Mouse (Mus musculus) stomach, postnatal 0 days (tissue): ENCODE measurements around the gene Zglp1. TPM values are rescaled to one million over a fixed set of nuclear protein-coding genes. Genes with fewer than 3 reads are reported as not detected.
"Not testable (repeated sequence)": the region's sequence is repeated elsewhere in the genome, so short reads cannot be mapped to it uniquely, and the experiment has no call there.

Experiments used
- ATAC-seq: fragments of 200-750 bp; cut with Nextera tagmentation; 2 replicates; pipeline ENCODE4 v1.8.0; 2017; ENCODE audit not compliant: low FRiP score, low TSS enrichment
- DNase-seq: peaks from one replicate; pipeline ENCODE4 v3.0.0-alpha.2; 2016; ENCODE audit warnings: low spot score
- H3K27ac ChIP-seq: fragments of 300-500 bp; sonication (generic); replicated peaks from 2 replicates; pipeline ENCODE4 v1.5.1; 2014; ENCODE audit warnings: mild to moderate bottlenecking, control low read depth
- H3K27me3 ChIP-seq: fragments of 300-500 bp; sonication (generic); 2 replicates; pipeline ENCODE4 v1.6.1; 2014; ENCODE audit warnings: low read length; ENCODE audit not compliant: control insufficient read depth, insufficient read depth
- H3K36me3 ChIP-seq: fragments of 300-500 bp; sonication (generic); 2 replicates; pipeline ENCODE4 v1.6.1; 2014; ENCODE audit warnings: low read length, mixed read lengths; ENCODE audit not compliant: control insufficient read depth, insufficient read depth
- H3K4me1 ChIP-seq: fragments of 300-500 bp; sonication (generic); replicated peaks from 2 replicates; pipeline ENCODE4 v1.6.1; 2014; ENCODE audit warnings: antibody characterized with exemption; ENCODE audit not compliant: control insufficient read depth, insufficient read depth
- H3K4me2 ChIP-seq: fragments of 300-500 bp; sonication (generic); replicated peaks from 2 replicates; pipeline ENCODE4 v1.6.1; 2014; ENCODE audit warnings: low read depth, mild to moderate bottlenecking, control low read depth, moderate library complexity
- H3K4me3 ChIP-seq: fragments of 300-500 bp; sonication (generic); 2 replicates; pipeline ENCODE4 v1.5.1; 2014; ENCODE audit warnings: low read depth, low read length, control low read depth
- H3K9ac ChIP-seq: fragments of 300-500 bp; sonication (generic); 2 replicates; pipeline ENCODE4 v1.6.1; 2014; ENCODE audit warnings: mild to moderate bottlenecking, low read length, control low read depth, mixed read lengths
- H3K9me3 ChIP-seq: fragments of 300-500 bp; sonication (generic); 2 replicates; pipeline ENCODE4 v1.6.1; 2016; ENCODE audit warnings: low read length; ENCODE audit not compliant: control insufficient read depth
- CTCF ChIP-seq: IDR thresholded peaks from 2 replicates; pipeline ENCODE4 v1.5.1; 2016; ENCODE audit warnings: antibody characterized with exemption, low read depth, mild to moderate bottlenecking, moderate library complexity
- EP300 ChIP-seq: optimal IDR thresholded peaks from 2 replicates; pipeline ENCODE3; 2016; ENCODE audit warnings: antibody characterized with exemption
- WGBS: fragments of 180-500 bp; shearing (Covaris S2); extraction: QIAGEN DNeasy Blood & Tissue Kit; methylation state at CpG from one replicate; pipeline ENCODE4 v1.1.7; 2014; 5-methylcytosine and 5-hydroxymethylcytosine counted together
- polyA plus RNA-seq: library from polyadenylated mRNA; unstranded; fragments of >200 nt; fragmentation: Nextera tagmentation; extraction: Ambion mirVana; gene quantifications from 2 replicates; pipeline ENCODE4 v1.2.1, GENCODE M21; 2015

The Zglp1 gene
- polyA plus RNA-seq, 1 experiment from 2014 or later: not detected

GRCm38 (mm10) chr9:21045235-21045634 lies 21.7 kb downstream of the Zglp1 start:
- no peak overlapping the region for H3K9ac ChIP-seq
- ATAC-seq: no peak
- 67% methylated on average over 3 of the region's 3 CpGs for WGBS
- H3K4me3 ChIP-seq: no peak overlapping the region
- no peaks in the 10 kb centered on the region for H3K4me1 ChIP-seq
- H3K27me3 ChIP-seq: no peaks in the 10 kb centered on the region
- H3K27ac ChIP-seq: no peak overlapping the region
- H3K9me3 ChIP-seq: no peaks in the 10 kb centered on the region
- no peak for DNase-seq
- no peaks in the 10 kb centered on the region for H3K36me3 ChIP-seq
- H3K4me2 ChIP-seq: no peak overlapping the region
- TF ChIP-seq EP300: no peak
- TF ChIP-seq CTCF: no peak

DNA sequence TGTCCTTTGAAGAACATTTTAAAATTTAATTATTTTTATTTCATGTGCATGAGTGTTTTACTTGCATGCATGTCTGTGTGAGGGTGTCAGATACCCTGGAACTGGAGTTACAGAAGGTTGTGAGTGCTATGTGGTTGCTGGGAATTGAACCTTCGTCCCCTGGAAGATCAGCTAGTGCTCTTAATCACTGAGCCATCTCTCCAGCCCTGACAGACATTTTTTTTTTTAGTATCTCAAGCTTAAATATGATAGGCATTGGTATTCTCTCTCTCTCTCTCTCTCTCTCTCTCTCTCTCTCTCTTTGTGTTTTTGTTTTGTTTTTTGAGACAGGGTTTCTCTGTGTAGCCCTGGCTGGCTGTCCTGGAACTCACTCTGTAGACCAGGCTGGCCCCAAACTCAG lies 22.1 kb downstream of the Zglp1 start:
- ATAC-seq, H3K4me3 ChIP-seq, H3K4me2 ChIP-seq, H3K9me3 ChIP-seq, H3K36me3 ChIP-seq, H3K27ac ChIP-seq, H3K4me1 ChIP-seq, H3K9ac ChIP-seq, DNase-seq, H3K27me3 ChIP-seq: not testable (repeated sequence)
- WGBS: 42% methylated on average over 1 of the region's 1 CpGs

DNA sequence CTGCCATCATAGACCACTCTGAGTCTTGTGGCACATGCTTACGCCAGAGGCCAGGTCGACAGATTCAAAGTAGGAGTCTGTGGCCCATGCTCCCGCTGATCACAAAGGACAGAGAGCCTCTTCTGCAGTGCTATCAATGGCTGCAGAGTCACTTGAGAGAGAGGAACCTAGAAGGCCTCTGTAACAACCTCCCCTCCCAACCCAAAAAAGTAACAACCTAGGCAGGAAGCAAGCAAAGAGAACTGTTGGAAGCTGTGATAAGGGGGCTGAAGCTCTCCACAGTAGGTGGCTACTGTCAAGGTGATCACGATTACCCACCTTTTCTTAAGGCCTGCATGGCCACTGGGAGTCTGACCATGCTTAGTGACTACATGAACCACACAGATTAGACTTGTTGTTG lies 23.3 kb downstream of the Zglp1 start:
- Histone ChIP-seq H3K36me3 (no peaks in the 10 kb centered on the region), H3K4me3 (no peak overlapping the region), H3K4me1 (no peaks in the 10 kb centered on the region), H3K4me2 (no peak overlapping the region), H3K9me3 (no peaks in the 10 kb centered on the region), H3K9ac (no peak overlapping the region), H3K27me3 (peaks cover 1% of the 10 kb centered on the region; the same call in 1 of the 2 replicates), H3K27ac (no peak overlapping the region)
- WGBS: 81% methylated on average over 4 of the region's 4 CpGs
- TF ChIP-seq EP300 (no peak), CTCF (no peak)
- DNase-seq (no peak), ATAC-seq (no peak)

DNA sequence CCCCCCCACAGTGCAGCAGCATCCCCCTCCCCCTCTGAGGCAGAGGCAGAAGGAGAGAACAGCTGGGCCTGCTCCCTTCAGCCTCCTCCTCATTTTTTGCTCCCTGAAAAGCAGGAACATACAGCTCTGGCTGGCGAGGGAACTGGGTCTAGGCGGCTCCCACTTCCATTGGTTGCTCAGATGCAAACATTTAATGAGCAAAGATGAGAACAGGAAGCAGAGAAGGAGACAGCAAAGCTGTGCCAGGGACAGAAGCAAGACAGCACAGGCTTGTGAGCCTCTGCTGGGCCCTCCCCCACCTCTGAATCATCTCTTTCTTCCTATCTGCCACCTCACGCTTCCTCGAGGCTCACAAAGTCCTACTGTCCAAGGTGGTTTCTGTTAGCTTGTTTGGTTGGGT lies 25.6 kb downstream of the Zglp1 start:
- Histone ChIP-seq H3K27me3 (peaks cover 16% of the 10 kb centered on the region; the same call in 1 of the 2 replicates), H3K4me2 (no peak overlapping the region), H3K9ac (no peak overlapping the region), H3K27ac (no peak overlapping the region), H3K4me3 (no peak overlapping the region), H3K9me3 (no peaks in the 10 kb centered on the region), H3K4me1 (no peaks in the 10 kb centered on the region), H3K36me3 (no peaks in the 10 kb centered on the region)
- ATAC-seq (peak; percentile 4; the same call in 1 of the 2 replicates), DNase-seq (no peak)
- WGBS: 35% methylated on average over 4 of the region's 4 CpGs
- TF ChIP-seq CTCF (no peak), EP300 (no peak)

DNA sequence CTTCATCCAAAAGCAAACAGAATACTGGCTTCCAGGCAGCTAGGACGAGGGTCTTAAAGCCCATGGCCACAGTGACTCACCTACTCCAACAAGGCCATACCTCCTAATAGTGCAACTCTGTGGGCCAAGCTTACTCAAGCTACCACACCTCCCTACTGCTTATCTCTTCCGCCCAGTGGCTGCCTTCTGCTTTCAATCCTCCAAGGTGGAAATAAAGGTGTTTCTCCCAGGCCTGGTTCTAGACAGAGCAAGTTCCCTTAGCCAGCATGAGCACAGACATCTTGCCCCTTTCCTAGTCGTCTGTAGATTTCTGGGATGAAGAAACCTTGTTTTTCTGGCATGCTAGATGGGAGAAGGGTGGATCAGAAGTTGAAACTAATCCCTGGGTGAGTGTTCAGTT lies 27.1 kb downstream of the Zglp1 start:
- H3K27me3 ChIP-seq: peaks cover 27% of the 10 kb centered on the region
- ATAC-seq: no peak

GRCm38 (mm10) chr9:21037481-21037891 lies 29.4 kb downstream of the Zglp1 start:
- Histone ChIP-seq H3K36me3 (no peaks in the 10 kb centered on the region), H3K4me3 (peak overlapping the region; percentile 38), H3K9ac (no peak overlapping the region), H3K27ac (no peak overlapping the region), H3K27me3 (peaks cover 30% of the 10 kb centered on the region), H3K9me3 (no peaks in the 10 kb centered on the region), H3K4me1 (no peaks in the 10 kb centered on the region), H3K4me2 (peak overlapping the region; percentile 60)
- no peak for TF ChIP-seq EP300
- no peak for TF ChIP-seq CTCF
- DNase-seq (peak; percentile 46), ATAC-seq (no peak)
- WGBS: 2% methylated on average over 31 of the region's 31 CpGs

More for the DNA sequence above, 27.1 kb downstream of the Zglp1 start:
- TF ChIP-seq EP300: no peak
- no peak for TF ChIP-seq CTCF
- H3K4me2 ChIP-seq: no peak overlapping the region
- H3K4me3 ChIP-seq: no peak overlapping the region
- H3K4me1 ChIP-seq: no peaks in the 10 kb centered on the region
- no peaks in the 10 kb centered on the region for H3K36me3 ChIP-seq
- no peaks in the 10 kb centered on the region for H3K9me3 ChIP-seq
- no peak overlapping the region for H3K9ac ChIP-seq
- no peak overlapping the region for H3K27ac ChIP-seq
- 81% methylated on average over 3 of the region's 3 CpGs for WGBS
- DNase-seq: no peak
